Mouse (Mus musculus) brain, embryonic 14.5 days (tissue): ENCODE measurements around the gene Shb.

Source experiments
- CTCF ChIP-seq: fragments of 200-500 bp; IDR thresholded peaks from 2 replicates; pipeline ENCODE4 v1.5.1; 2012; ENCODE audit warnings: inconsistent platforms, mild to moderate bottlenecking, moderate library complexity, borderline replicate concordance; ENCODE audit not compliant: insufficient read depth, insufficient read length; ENCODE audit errors: extremely low read depth
- POLR2A ChIP-seq: fragments of 200-500 bp; IDR thresholded peaks from 2 replicates; pipeline ENCODE4 v1.6.1; 2012; ENCODE audit warnings: mild to moderate bottlenecking, inconsistent platforms, borderline replicate concordance; ENCODE audit not compliant: poor library complexity, insufficient read depth, insufficient read length, severe bottlenecking; ENCODE audit errors: extremely low read depth

DNA sequence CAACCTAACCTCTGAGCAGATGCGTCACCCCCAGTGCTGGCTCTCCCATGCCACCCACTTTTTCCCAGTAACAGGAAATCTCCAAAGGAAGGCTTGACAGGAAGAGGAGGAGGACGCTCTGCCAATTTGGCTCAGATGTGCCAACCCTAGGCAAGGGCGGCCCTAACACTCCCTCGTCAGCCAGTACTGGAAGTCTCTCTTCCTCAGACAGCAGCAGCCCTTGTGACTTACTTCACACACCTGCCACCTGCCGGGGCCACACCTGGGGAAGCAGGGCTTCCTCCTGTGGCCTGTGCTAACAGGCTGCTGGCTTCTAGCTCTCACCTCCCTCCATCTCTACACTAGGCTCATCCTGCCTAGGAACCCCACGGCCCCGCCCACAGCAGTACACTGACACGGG is 31.9 kb downstream of the Shb start:
- no peak for TF ChIP-seq CTCF
- TF ChIP-seq POLR2A: no peak
